In genomic region chr17:70750236-70751160, GRCm38 (mm10) we compare ENCODE assay signal across 8 mouse cellular contexts.
DNase-seq lines count a peak whose midpoint lies in the region; ATAC-seq and TF ChIP-seq lines count a peak whose summit lies in the region.

No protein-coding gene starts in this region.

- H3K27me3 ChIP-seq in kidney, embryonic 16.5 days (ENCODE audit: insufficient read depth, low read length): no peaks in the 10 kb centered on the region
- H3K27me3 ChIP-seq in embryonic facial prominence, embryonic 13.5 days: no peaks in the 10 kb centered on the region
- H3K27me3 ChIP-seq in intestine, embryonic 15.5 days (replicated peaks): no peaks in the 10 kb centered on the region
- H3K27me3 ChIP-seq in midbrain, postnatal 0 days (ENCODE audit: insufficient read depth, low read length): peaks cover 34% of the 10 kb centered on the region; the same call in 1 of the 2 replicates

- WGBS in kidney, embryonic 16.5 days: 37% methylated on average over 17 of the region's 17 CpGs
- 36% methylated on average over 17 of the region's 17 CpGs for WGBS in embryonic facial prominence, embryonic 13.5 days
- 37% methylated on average over 17 of the region's 17 CpGs for WGBS in intestine, embryonic 15.5 days
- WGBS in midbrain, postnatal 0 days: 45% methylated on average over 17 of the region's 17 CpGs

- no peak for TF ChIP-seq CTCF in midbrain, postnatal 0 days (IDR thresholded peaks at IDR 0.05)

- H3K4me3 ChIP-seq in kidney, embryonic 16.5 days (ENCODE audit: low read length): peak overlapping the region; percentile 54
- H3K4me3 ChIP-seq in embryonic facial prominence, embryonic 13.5 days: peak overlapping the region; percentile 40
- peak overlapping the region; percentile 41 for H3K4me3 ChIP-seq in intestine, embryonic 15.5 days (replicated peaks)
- peak overlapping the region; percentile 13; the same call in 1 of the 2 replicates for H3K4me3 ChIP-seq in midbrain, postnatal 0 days (ENCODE audit: low read depth, low read length)

- no peaks in the 10 kb centered on the region for H3K36me3 ChIP-seq in kidney, embryonic 16.5 days (ENCODE audit: insufficient read depth, low read length)
- no peaks in the 10 kb centered on the region for H3K36me3 ChIP-seq in embryonic facial prominence, embryonic 13.5 days
- no peaks in the 10 kb centered on the region for H3K36me3 ChIP-seq in intestine, embryonic 15.5 days
- no peaks in the 10 kb centered on the region for H3K36me3 ChIP-seq in midbrain, postnatal 0 days (ENCODE audit: insufficient read depth, low read length)

- peak overlapping the region; percentile 69 for H3K4me2 ChIP-seq in kidney, embryonic 16.5 days (replicated peaks; ENCODE audit: low read depth, low read length)
- peak overlapping the region; percentile 58 for H3K4me2 ChIP-seq in embryonic facial prominence, embryonic 13.5 days
- H3K4me2 ChIP-seq in intestine, embryonic 15.5 days (replicated peaks): peak overlapping the region; percentile 72
- H3K4me2 ChIP-seq in midbrain, postnatal 0 days (ENCODE audit: low read depth, low read length, poor library complexity, severe bottlenecking): 0 out of 2 replicates have a peak overlapping the region, but pooled peaks have one; percentile 34

- H3K27ac ChIP-seq in kidney, embryonic 16.5 days (ENCODE audit: low read length): peak overlapping the region; percentile 93
- peak overlapping the region; percentile 68; the same call in 1 of the 2 replicates for H3K27ac ChIP-seq in embryonic facial prominence, embryonic 13.5 days
- H3K27ac ChIP-seq in intestine, embryonic 15.5 days: peak overlapping the region; percentile 85
- no peak overlapping the region for H3K27ac ChIP-seq in midbrain, postnatal 0 days (ENCODE audit: low read depth, low read length)

- ATAC-seq in kidney, embryonic 16.5 days (ENCODE audit: low FRiP score, low TSS enrichment): no peak
- no peak for ATAC-seq in embryonic facial prominence, embryonic 13.5 days (ENCODE audit: insufficient number of reproducible peaks, insufficient read depth, low FRiP score, low TSS enrichment, low read depth)
- ATAC-seq in intestine, embryonic 15.5 days: no peak
- ATAC-seq in midbrain, postnatal 0 days (ENCODE audit: low FRiP score): no peak

- H3K4me1 ChIP-seq in kidney, embryonic 16.5 days (ENCODE audit: insufficient read depth, low read length): peaks cover 62% of the 10 kb centered on the region
- H3K4me1 ChIP-seq in embryonic facial prominence, embryonic 13.5 days: peaks cover 36% of the 10 kb centered on the region
- peaks cover 15% of the 10 kb centered on the region for H3K4me1 ChIP-seq in intestine, embryonic 15.5 days (replicated peaks)
- H3K4me1 ChIP-seq in midbrain, postnatal 0 days (ENCODE audit: insufficient read depth, low read length): no peaks in the 10 kb centered on the region

- H3K9ac ChIP-seq in kidney, embryonic 16.5 days (replicated peaks; ENCODE audit: low read length): peak overlapping the region; percentile 74
- peak overlapping the region; percentile 67; the same call in 1 of the 2 replicates for H3K9ac ChIP-seq in embryonic facial prominence, embryonic 13.5 days
- peak overlapping the region; percentile 9; the same call in 1 of the 2 replicates for H3K9ac ChIP-seq in intestine, embryonic 15.5 days
- no peak overlapping the region for H3K9ac ChIP-seq in midbrain, postnatal 0 days (replicated peaks; ENCODE audit: low read length, poor library complexity, severe bottlenecking)

- no peaks in the 10 kb centered on the region for H3K9me3 ChIP-seq in kidney, embryonic 16.5 days (ENCODE audit: low read length)
- no peaks in the 10 kb centered on the region for H3K9me3 ChIP-seq in embryonic facial prominence, embryonic 13.5 days
- H3K9me3 ChIP-seq in intestine, embryonic 15.5 days: no peaks in the 10 kb centered on the region
- no peaks in the 10 kb centered on the region for H3K9me3 ChIP-seq in midbrain, postnatal 0 days (ENCODE audit: low read length)

- DNase-seq in kidney, adult 18-20 months: no peak
- no peak for DNase-seq in midbrain, postnatal 0 days (ENCODE audit: low spot score)
- no peak for DNase-seq in thymus, postnatal 36 days
- DNase-seq in urinary bladder, postnatal 36 days (ENCODE audit: low spot score in 2 of 2): no peak
- no peak for DNase-seq in cerebellum, postnatal 4 days (ENCODE audit: low spot score in 2 of 2)
